Mouse (Mus musculus): Measurements from ENCODE around the gene Gm21985.

DNA sequence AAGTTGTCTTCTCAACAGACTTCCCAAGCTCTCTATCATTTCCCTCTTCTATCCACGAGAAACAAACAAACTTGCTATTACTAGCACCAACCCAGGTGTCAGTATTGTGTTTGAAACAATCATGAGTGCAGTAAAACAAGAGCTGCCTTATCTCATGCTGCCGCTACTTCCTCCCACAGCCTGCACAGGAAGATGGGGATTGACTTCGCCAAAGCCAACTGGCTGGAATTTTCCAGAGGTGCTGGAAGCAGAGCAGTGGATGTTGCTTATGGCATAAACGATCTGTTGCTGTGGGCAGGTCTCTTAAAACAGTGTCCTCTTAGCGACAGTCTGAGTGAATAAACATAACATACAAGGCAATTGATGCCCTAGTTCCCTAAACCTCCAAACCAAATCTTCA is 108.5 kb downstream of the Gm21985 start:
- no peak for TF ChIP-seq POLR2A (IDR thresholded peaks at IDR 0.05; ENCODE audit: extremely low read depth, insufficient read depth, low read length)
- TF ChIP-seq CTCF (IDR thresholded peaks at IDR 0.05; ENCODE audit: low read depth, low read length), result no peak
